Mouse (Mus musculus) heart, embryonic 13.5 days (tissue): ENCODE results near the gene Sdk2. TPM values are rescaled to one million over a fixed set of nuclear protein-coding genes. Genes with fewer than 3 reads are reported as not detected.

Source experiments
- ATAC-seq: fragments of 200-750 bp; cut with Nextera tagmentation; 2 replicates; pipeline ENCODE4 v1.8.0; 2017; ENCODE audit warnings: moderate TSS enrichment; ENCODE audit not compliant: insufficient number of reproducible peaks, low FRiP score, low TSS enrichment; ENCODE audit errors: extremely low read depth
- H3K27ac ChIP-seq: fragments of 300-500 bp; sonication (generic); replicated peaks from 2 replicates; pipeline ENCODE4 v1.5.1; 2015; ENCODE audit warnings: moderate library complexity, mild to moderate bottlenecking, inconsistent platforms
- H3K27me3 ChIP-seq: fragments of 300-500 bp; sonication (generic); replicated peaks from 2 replicates; pipeline ENCODE4 v1.6.1; 2015; ENCODE audit warnings: mild to moderate bottlenecking, inconsistent platforms
- H3K36me3 ChIP-seq: fragments of 300-500 bp; sonication (generic); 2 replicates; pipeline ENCODE4 v1.6.1; 2015; ENCODE audit warnings: mild to moderate bottlenecking, inconsistent platforms
- H3K4me1 ChIP-seq: fragments of 300-500 bp; sonication (generic); 2 replicates; pipeline ENCODE4 v1.6.1; 2015; ENCODE audit warnings: inconsistent platforms
- H3K4me2 ChIP-seq: fragments of 300-500 bp; sonication (generic); 2 replicates; pipeline ENCODE4 v1.6.1; 2015; ENCODE audit warnings: inconsistent platforms, mild to moderate bottlenecking, moderate library complexity
- H3K4me3 ChIP-seq: fragments of 300-500 bp; sonication (generic); 2 replicates; pipeline ENCODE4 v1.5.1; 2015; ENCODE audit warnings: moderate library complexity, mild to moderate bottlenecking, inconsistent platforms
- H3K9ac ChIP-seq: fragments of 300-500 bp; sonication (generic); 2 replicates; pipeline ENCODE4 v1.6.1; 2015; ENCODE audit warnings: inconsistent platforms, mild to moderate bottlenecking, moderate library complexity
- H3K9me3 ChIP-seq: fragments of 300-500 bp; sonication (generic); 2 replicates; pipeline ENCODE4 v1.6.1; 2016; ENCODE audit warnings: inconsistent platforms
- WGBS: fragments of 180-500 bp; shearing (Covaris S2); methylation state at CpG from one replicate; pipeline ENCODE4 v1.1.7; 2015; ENCODE audit warnings: mixed read lengths; 5-methylcytosine and 5-hydroxymethylcytosine counted together
- polyA plus RNA-seq: library from polyadenylated mRNA; unstranded; fragments of >200 nt; fragmentation: Nextera tagmentation; extraction: Ambion mirVana; gene quantifications from 2 replicates; pipeline ENCODE4 v1.2.1, GENCODE M21; 2015

The Sdk2 gene
- polyA plus RNA-seq, 1 experiment from 2014 or later: 1.9 TPM

GRCm38 (mm10) chr11:113733631-113734364 lies 333.0 kb downstream of the Sdk2 start:
- H3K36me3 ChIP-seq: peaks cover 12% of the 10 kb centered on the region
- H3K4me3 ChIP-seq: no peak overlapping the region
- H3K9ac ChIP-seq: peak overlapping the region; percentile 19; the same call in 1 of the 2 replicates
- 47% methylated on average over 6 of the region's 6 CpGs for WGBS
- H3K4me2 ChIP-seq: no peak overlapping the region
- peak overlapping the region; percentile 66 for H3K27ac ChIP-seq
- H3K27me3 ChIP-seq: no peaks in the 10 kb centered on the region
- H3K9me3 ChIP-seq: no peaks in the 10 kb centered on the region
- ATAC-seq: no peak
- peaks cover 72% of the 10 kb centered on the region for H3K4me1 ChIP-seq

GRCm38 (mm10) chr11:113731945-113732612 lies 334.8 kb downstream of the Sdk2 start:
- no peaks in the 10 kb centered on the region for H3K9me3 ChIP-seq
- peaks cover 60% of the 10 kb centered on the region for H3K4me1 ChIP-seq
- ATAC-seq: no peak
- H3K9ac ChIP-seq: no peak overlapping the region
- H3K36me3 ChIP-seq: peaks cover 29% of the 10 kb centered on the region
- H3K27me3 ChIP-seq: no peaks in the 10 kb centered on the region
- no peak overlapping the region for H3K27ac ChIP-seq
- WGBS: 90% methylated on average over 10 of the region's 10 CpGs
- no peak overlapping the region for H3K4me3 ChIP-seq
- no peak overlapping the region for H3K4me2 ChIP-seq

- 60% methylated on average over 3 of the region's 3 CpGs for WGBS
- Histone ChIP-seq H3K4me2 (no peak overlapping the region), H3K4me3 (no peak overlapping the region), H3K9ac (no peak overlapping the region), H3K36me3 (peaks cover 37% of the 10 kb centered on the region), H3K27ac (no peak overlapping the region), H3K27me3 (no peaks in the 10 kb centered on the region), H3K4me1 (peaks cover 59% of the 10 kb centered on the region), H3K9me3 (no peaks in the 10 kb centered on the region)
- no peak for ATAC-seq
Observed at GRCm38 (mm10) chr11:113730879-113731278, 336.0 kb downstream of the Sdk2 start.

GRCm38 (mm10) chr11:113729917-113730316 lies 336.9 kb downstream of the Sdk2 start:
- no peak overlapping the region for H3K4me2 ChIP-seq
- peaks cover 57% of the 10 kb centered on the region for H3K4me1 ChIP-seq
- no peak overlapping the region for H3K9ac ChIP-seq
- H3K36me3 ChIP-seq: peaks cover 43% of the 10 kb centered on the region
- no peaks in the 10 kb centered on the region for H3K27me3 ChIP-seq
- ATAC-seq: no peak
- H3K27ac ChIP-seq: no peak overlapping the region
- H3K9me3 ChIP-seq: no peaks in the 10 kb centered on the region
- 58% methylated on average over 8 of the region's 8 CpGs for WGBS
- no peak overlapping the region for H3K4me3 ChIP-seq

- Histone ChIP-seq H3K36me3 (peaks cover 48% of the 10 kb centered on the region), H3K9me3 (no peaks in the 10 kb centered on the region), H3K27me3 (no peaks in the 10 kb centered on the region), H3K4me1 (peaks cover 50% of the 10 kb centered on the region), H3K4me2 (no peak overlapping the region), H3K4me3 (no peak overlapping the region), H3K27ac (no peak overlapping the region), H3K9ac (no peak overlapping the region)
- WGBS: 88% methylated on average over 21 of the region's 21 CpGs
- no peak for ATAC-seq
Observed at GRCm38 (mm10) chr11:113729239-113729638, 337.6 kb downstream of the Sdk2 start.

- Histone ChIP-seq H3K9me3 (no peaks in the 10 kb centered on the region), H3K4me1 (peaks cover 38% of the 10 kb centered on the region), H3K36me3 (peaks cover 49% of the 10 kb centered on the region), H3K9ac (no peak overlapping the region), H3K4me3 (no peak overlapping the region), H3K27ac (no peak overlapping the region), H3K4me2 (no peak overlapping the region), H3K27me3 (no peaks in the 10 kb centered on the region)
- 84% methylated on average over 6 of the region's 6 CpGs for WGBS
- no peak for ATAC-seq
Observed at GRCm38 (mm10) chr11:113727992-113728391, 338.9 kb downstream of the Sdk2 start.

- Histone ChIP-seq H3K27me3 (no peaks in the 10 kb centered on the region), H3K9me3 (no peaks in the 10 kb centered on the region), H3K36me3 (peaks cover 49% of the 10 kb centered on the region), H3K4me1 (peaks cover 40% of the 10 kb centered on the region), H3K9ac (no peak overlapping the region), H3K4me2 (no peak overlapping the region), H3K4me3 (no peak overlapping the region), H3K27ac (no peak overlapping the region)
- WGBS: 87% methylated on average over 14 of the region's 14 CpGs
- no peak for ATAC-seq
Observed at GRCm38 (mm10) chr11:113726994-113727888, 339.6 kb downstream of the Sdk2 start.
